In genomic region chr5:118458727-118459390, GRCm38 (mm10) we compare ENCODE assay signal across 8 mouse cellular contexts.
DNase-seq lines count a peak whose midpoint lies in the region; ATAC-seq and TF ChIP-seq lines count a peak whose summit lies in the region.

No protein-coding gene starts in this region.

- no peaks in the 10 kb centered on the region for H3K9me3 ChIP-seq in MEL (replicated peaks; ENCODE audit: insufficient read depth, low read length)

- TF ChIP-seq EP300 in MEL (IDR thresholded peaks at IDR 0.05; ENCODE audit: low read depth in 1 of 2, low read length in 2 of 2) = no peak

- peak overlapping the region; percentile 12; the same call in 1 of the 2 replicates for H3K27ac ChIP-seq in MEL (ENCODE audit: control insufficient read depth, low read depth, low read length)

- no peaks in the 10 kb centered on the region for H3K79me2 ChIP-seq in MEL (ENCODE audit: control insufficient read depth, insufficient read depth, low read length, poor library complexity)

- no peak for TF ChIP-seq RAD21 in MEL (IDR thresholded peaks at IDR 0.05; ENCODE audit: low read depth, low read length)

- peak; percentile 83 for DNase-seq in MEL (ENCODE audit: low read depth, low spot score)
- DNase-seq in embryo, embryonic 10.5 days (ENCODE audit: low spot score) = peak; percentile 84
- peak; percentile 66 for DNase-seq in gastrocnemius, postnatal 14 days
- peak; percentile 31 for DNase-seq in induced T-regulatory cell, adult 2 months (ENCODE audit: low read depth)
- peak; percentile 63 to 80 for DNase-seq in left cerebral cortex, postnatal 14 days (ENCODE audit: low spot score in 2 of 2)
- peak; percentile 71 to 76 for DNase-seq in right cerebral cortex, postnatal 36 days (ENCODE audit: low spot score in 2 of 2)
- DNase-seq in spleen, adult 18-20 months = no peak

- peaks cover 0 to 4% of the 10 kb centered on the region in 2 experiments; a peak in 1 of 4 replicates for H3K4me1 ChIP-seq in MEL (ENCODE audit: control insufficient read depth in 1 of 2, insufficient read depth in 2 of 2, low read length in 2 of 2)

- H3K36me3 ChIP-seq in MEL (ENCODE audit: control insufficient read depth in 1 of 2, insufficient read depth in 2 of 2, low read length in 2 of 2) = peaks cover 0 to 3% of the 10 kb centered on the region in 2 experiments; a peak in 1 of 4 replicates

- ATAC-seq in megakaryocyte, adult 5-6 weeks (ENCODE audit: poor library complexity, severe bottlenecking) = peak; percentile 87

- peak overlapping the region; percentile 58 for H3K9ac ChIP-seq in MEL (ENCODE audit: control insufficient read depth, low read depth, low read length, poor library complexity, severe bottlenecking)

- TF ChIP-seq CTCF in MEL (IDR thresholded peaks at IDR 0.05 in 2 of 3, conservative IDR thresholded peaks at IDR 0.05 in 1 of 3; ENCODE audit: control insufficient read depth in 1 of 3, insufficient read depth in 1 of 3, low read depth in 2 of 3, low read length in 3 of 3, poor library complexity in 1 of 3, severe bottlenecking in 1 of 3) = no peak

- H3K27me3 ChIP-seq in MEL (ENCODE audit: control insufficient read depth in 1 of 2, insufficient read depth in 2 of 2, low read length in 2 of 2) = no peaks in the 10 kb centered on the region

- peak overlapping the region; percentile 21 to 40; a peak in 3 of 4 replicates for H3K4me3 ChIP-seq in MEL (ENCODE audit: control insufficient read depth in 1 of 2, insufficient read depth in 1 of 2, low read depth in 2 of 2, low read length in 2 of 2)

- intact Hi-C loops in gastrocnemius, postnatal 14 days (cut with DNase I; ENCODE audit: low total_unique reads) = no loop called here
- intact Hi-C loops in left cerebral cortex, postnatal 14 days (cut with DNase I) = no loop called here

- no peak for TF ChIP-seq POLR2A in MEL (IDR thresholded peaks at IDR 0.05; ENCODE audit: control insufficient read depth in 1 of 2, insufficient read depth in 1 of 2, low read depth in 1 of 2, low read length in 2 of 2, poor library complexity in 1 of 2)

TF ChIP-seq in MEL, 35 proteins besides CTCF, POLR2A, EP300 and RAD21:
- TF ChIP-seq USF2 (IDR thresholded peaks at IDR 0.05; ENCODE audit: borderline replicate concordance in 1 of 2, insufficient read depth in 1 of 2, low read depth in 1 of 2, low read length in 2 of 2) (no peak), MAZ (IDR thresholded peaks at IDR 0.05; ENCODE audit: low read depth, low read length) (0 out of 2 replicates have a peak, but pooled peaks have one; percentile 46), JUND (IDR thresholded peaks at IDR 0.05; ENCODE audit: low read depth, low read length) (peak; percentile 99), POLR2AphosphoS2 (IDR thresholded peaks at IDR 0.05; ENCODE audit: low read length) (no peak), ETS1 (IDR thresholded peaks at IDR 0.05; ENCODE audit: low read depth, low read length) (peak; percentile 51; the same call in 1 of the 2 replicates)

Comparison
In these comparisons a context has a peak if more than half of its experiments do, and no peak if none do; other contexts are left out.
1. DNase-seq: peak in MEL (single experiment), embryo, embryonic 10.5 days (single experiment), gastrocnemius, postnatal 14 days (single experiment), induced T-regulatory cell, adult 2 months (single experiment), left cerebral cortex, postnatal 14 days (2 of 2) and right cerebral cortex, postnatal 36 days (2 of 2); none in spleen, adult 18-20 months (0 of 2).